ENCODE assay signal across 8 mouse cellular contexts in genomic region chr5:137518436-137518835, GRCm38 (mm10). TPM values are rescaled to one million over a fixed set of nuclear protein-coding genes. Genes with fewer than 3 reads are reported as not detected.
DNase-seq lines count a peak whose midpoint lies in the region; ATAC-seq lines count a peak whose summit lies in the region.

Gene Gigyf1, plus strand, starts transcription at chr5:137518548.

- H3K27me3 ChIP-seq in liver, embryonic 12.5 days (replicated peaks): no peaks in the 10 kb centered on the region
- no peaks in the 10 kb centered on the region for H3K27me3 ChIP-seq in forebrain, embryonic 15.5 days
- no peaks in the 10 kb centered on the region for H3K27me3 ChIP-seq in hindbrain, embryonic 14.5 days (ENCODE audit: control insufficient read depth, insufficient read depth, low read length)
- no peaks in the 10 kb centered on the region for H3K27me3 ChIP-seq in stomach, embryonic 15.5 days (replicated peaks)

- H3K4me2 ChIP-seq in liver, embryonic 12.5 days: no peak within 1 kb of the TSS
- no peak within 1 kb of the TSS for H3K4me2 ChIP-seq in forebrain, embryonic 15.5 days (replicated peaks)
- H3K4me2 ChIP-seq in hindbrain, embryonic 14.5 days (replicated peaks): no peak within 1 kb of the TSS
- H3K4me2 ChIP-seq in stomach, embryonic 15.5 days: no peak within 1 kb of the TSS

- H3K9me3 ChIP-seq in liver, embryonic 12.5 days (replicated peaks): no peaks in the 10 kb centered on the region
- no peaks in the 10 kb centered on the region for H3K9me3 ChIP-seq in forebrain, embryonic 15.5 days
- no peaks in the 10 kb centered on the region for H3K9me3 ChIP-seq in hindbrain, embryonic 14.5 days (ENCODE audit: control insufficient read depth, low read length)
- no peaks in the 10 kb centered on the region for H3K9me3 ChIP-seq in stomach, embryonic 15.5 days

- no peak within 1 kb of the TSS for H3K9ac ChIP-seq in liver, embryonic 12.5 days
- no peak within 1 kb of the TSS for H3K9ac ChIP-seq in forebrain, embryonic 15.5 days (replicated peaks)
- no peak within 1 kb of the TSS for H3K9ac ChIP-seq in hindbrain, embryonic 14.5 days
- H3K9ac ChIP-seq in stomach, embryonic 15.5 days: no peak within 1 kb of the TSS

- DNase-seq in liver: peak; percentile 49
- DNase-seq in adrenal gland, adult 18-20 months (ENCODE audit: low spot score in 2 of 2): no peak
- peak; percentile 24 for DNase-seq in hindbrain, embryonic 14.5 days (ENCODE audit: low spot score)
- peak; percentile 58 for DNase-seq in lung, postnatal 10 days

- no peak for ATAC-seq in liver, embryonic 12.5 days
- no peak for ATAC-seq in forebrain, embryonic 15.5 days (replicated peaks)
- ATAC-seq in hindbrain, embryonic 14.5 days (ENCODE audit: low FRiP score): no peak
- no peak for ATAC-seq in stomach, embryonic 15.5 days (ENCODE audit: insufficient read depth, low FRiP score, low read depth)
- ATAC-seq in cerebellum, adult (ENCODE audit: insufficient number of reproducible peaks, low FRiP score, low TSS enrichment): no peak

- no peak within 1 kb of the TSS for H3K27ac ChIP-seq in liver, embryonic 12.5 days
- no peak within 1 kb of the TSS for H3K27ac ChIP-seq in forebrain, embryonic 15.5 days (replicated peaks)
- H3K27ac ChIP-seq in hindbrain, embryonic 14.5 days: no peak within 1 kb of the TSS
- no peak within 1 kb of the TSS for H3K27ac ChIP-seq in stomach, embryonic 15.5 days

- 77% methylated on average over 5 of the region's 5 CpGs for WGBS in liver, embryonic 12.5 days (ENCODE audit: insufficient replicate concordance)
- 69% methylated on average over 5 of the region's 5 CpGs for WGBS in forebrain, embryonic 15.5 days
- 72% methylated on average over 5 of the region's 5 CpGs for WGBS in hindbrain, embryonic 14.5 days
- 76% methylated on average over 5 of the region's 5 CpGs for WGBS in stomach, embryonic 15.5 days

- peaks cover 72% of the 10 kb centered on the region for H3K36me3 ChIP-seq in liver, embryonic 12.5 days
- peaks cover 52% of the 10 kb centered on the region for H3K36me3 ChIP-seq in forebrain, embryonic 15.5 days
- peaks cover 60% of the 10 kb centered on the region for H3K36me3 ChIP-seq in hindbrain, embryonic 14.5 days (replicated peaks; ENCODE audit: control insufficient read depth, insufficient read depth)
- peaks cover 49% of the 10 kb centered on the region for H3K36me3 ChIP-seq in stomach, embryonic 15.5 days

- H3K4me1 ChIP-seq in liver, embryonic 12.5 days: peaks cover 26% of the 10 kb centered on the region
- peaks cover 26% of the 10 kb centered on the region for H3K4me1 ChIP-seq in forebrain, embryonic 15.5 days
- peaks cover 11% of the 10 kb centered on the region for H3K4me1 ChIP-seq in hindbrain, embryonic 14.5 days (replicated peaks; ENCODE audit: control insufficient read depth, insufficient read depth, low read length)
- H3K4me1 ChIP-seq in stomach, embryonic 15.5 days: 0 out of 2 replicates have a peak, but pooled peaks cover 7% of the 10 kb centered on the region

- H3K4me3 ChIP-seq in liver, embryonic 12.5 days: no peak within 1 kb of the TSS
- no peak within 1 kb of the TSS for H3K4me3 ChIP-seq in forebrain, embryonic 15.5 days
- no peak within 1 kb of the TSS for H3K4me3 ChIP-seq in hindbrain, embryonic 14.5 days (replicated peaks; ENCODE audit: low read length)
- no peak within 1 kb of the TSS for H3K4me3 ChIP-seq in stomach, embryonic 15.5 days (replicated peaks)

RNA-seq across cellular contexts. Expression of gene Gigyf1, which starts in this region (rescaled TPM):
- polyA plus RNA-seq in liver, embryonic 12.5 days (2016; fragmentation: Nextera tagmentation; extraction: Ambion mirVana): 5.6 and 6.0 TPM in 2 replicates
- 10 to 100 TPM; 27.6 to 36.4 TPM for total RNA-seq in adrenal gland, adult 18-20 months (2021)
- polyA plus RNA-seq in forebrain, embryonic 15.5 days (2015; fragmentation: Nextera tagmentation; extraction: Ambion mirVana): 19.2 and 20.0 TPM in 2 replicates
- 14.2 and 16.0 TPM in 2 replicates for polyA plus RNA-seq in hindbrain, embryonic 14.5 days (2014; fragmentation: Nextera tagmentation; extraction: Ambion mirVana)
- 10.2 and 12.2 TPM in 2 replicates for polyA plus RNA-seq in stomach, embryonic 15.5 days (2015; fragmentation: Nextera tagmentation; extraction: Ambion mirVana)

Comparison
In these comparisons a context has a peak if more than half of its experiments do, and no peak if none do; other contexts are left out.
1. DNase-seq: peak in liver (single experiment), hindbrain, embryonic 14.5 days (single experiment) and lung, postnatal 10 days (single experiment); none in adrenal gland, adult 18-20 months (0 of 2).